Mouse (Mus musculus): Measurements from ENCODE around the gene Ccdc22. TPM values are rescaled to one million over a fixed set of nuclear protein-coding genes. Genes with fewer than 3 reads are reported as not detected.

Gene Ccdc22
- total RNA-seq, 1 experiment from 2014 or later, result 31.2 TPM

GRCm38 (mm10) chrX:7574087-7574884 lies 31.0 kb downstream of the Ccdc22 start, which contains the start of gene Ppp1r3f:
TSS of gene Ppp1r3f (minus strand) at chrX:7574283.
- peak; percentile 98 for ATAC-seq (replicated peaks; ENCODE audit: low read depth, poor library complexity, severe bottlenecking)

GRCm38 (mm10) chrX:7573176-7574086 lies 31.9 kb downstream of the Ccdc22 start, which contains the start of gene Foxp3:
TSS of gene Foxp3 (plus strand) at chrX:7573644.
- ATAC-seq (replicated peaks; ENCODE audit: low read depth, poor library complexity, severe bottlenecking), result no peak

- ATAC-seq (replicated peaks; ENCODE audit: low read depth, poor library complexity, severe bottlenecking), result no peak
Measured at GRCm38 (mm10) chrX:7572466-7572865, 32.9 kb downstream of the Ccdc22 start.

GRCm38 (mm10) chrX:7571565-7572136 lies 33.7 kb downstream of the Ccdc22 start:
- ATAC-seq (replicated peaks; ENCODE audit: low read depth, poor library complexity, severe bottlenecking), result no peak

DNA sequence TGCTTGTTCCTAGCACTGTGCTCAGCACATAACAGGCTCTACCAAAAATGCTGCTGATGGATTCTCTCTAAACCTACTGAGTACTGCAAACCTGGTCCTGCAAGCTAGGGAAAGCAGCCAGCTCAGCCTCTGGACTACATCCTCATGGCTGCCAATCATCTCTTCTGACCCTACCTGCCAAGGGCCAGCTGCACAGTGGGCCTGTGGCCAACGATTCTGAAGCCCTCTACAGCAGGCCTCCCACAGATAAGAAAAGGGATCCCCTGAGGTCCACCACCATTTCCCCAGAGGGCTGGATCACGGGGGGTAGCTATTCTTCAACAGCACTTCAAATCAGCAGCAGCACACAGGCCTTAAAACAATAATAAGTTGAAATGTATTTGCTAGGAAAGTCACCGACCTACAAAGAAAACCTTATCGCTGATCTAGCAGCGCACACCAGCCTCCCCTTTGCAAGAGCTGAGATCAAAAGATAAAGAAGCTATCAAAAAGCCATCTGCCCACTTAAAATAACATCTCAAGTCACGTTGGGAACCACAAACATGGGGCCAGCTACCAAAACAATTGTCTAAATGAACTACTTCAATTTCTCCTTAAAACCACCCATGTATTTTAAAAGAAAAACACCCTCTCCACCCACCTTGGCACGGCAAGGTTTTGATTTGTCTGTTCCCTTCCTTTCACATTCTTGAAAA lies 34.7 kb downstream of the Ccdc22 start:
- no peak for ATAC-seq (replicated peaks; ENCODE audit: low read depth, poor library complexity, severe bottlenecking)

DNA sequence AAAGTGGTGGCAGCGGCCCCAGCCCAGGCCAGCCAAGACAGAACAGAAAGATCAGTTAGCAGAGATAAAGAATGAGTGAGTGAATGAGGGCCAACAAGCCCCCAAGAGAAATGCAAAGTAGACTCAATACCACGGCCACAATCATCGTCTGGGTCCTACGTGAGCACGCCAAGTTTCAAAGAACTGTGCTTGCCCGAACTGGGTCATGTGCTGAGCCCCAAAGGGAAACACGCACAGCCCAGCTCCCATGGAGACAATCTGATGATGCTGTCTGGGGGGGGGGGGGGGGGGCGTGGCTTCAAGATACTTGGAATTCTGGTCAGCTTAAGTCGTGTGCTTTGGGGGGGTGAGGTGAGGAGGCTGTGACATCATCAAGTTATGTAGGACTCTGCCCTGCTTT lies 37.8 kb downstream of the Ccdc22 start:
- ATAC-seq (replicated peaks; ENCODE audit: low read depth, poor library complexity, severe bottlenecking), result no peak

DNA sequence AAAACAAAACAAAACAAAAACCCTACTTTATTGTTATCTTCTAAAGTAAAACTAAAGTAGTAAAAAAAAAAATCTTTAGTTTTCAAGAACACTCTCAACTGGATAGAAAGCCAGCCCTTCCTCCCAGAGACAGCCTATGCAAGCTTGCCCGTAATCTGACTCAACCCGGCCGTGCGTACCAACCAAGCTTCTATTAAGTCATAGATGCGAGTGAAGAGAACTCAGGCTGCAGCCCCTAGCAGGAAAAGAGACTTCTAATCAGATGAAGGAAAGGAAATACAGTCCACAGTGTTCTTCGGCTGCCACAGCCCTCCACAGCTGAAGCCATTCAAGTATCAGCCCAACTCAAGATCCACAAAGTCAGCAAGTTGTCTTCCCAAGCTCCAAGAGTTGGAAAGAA lies 39.0 kb downstream of the Ccdc22 start:
- ATAC-seq (replicated peaks; ENCODE audit: low read depth, poor library complexity, severe bottlenecking), result peak; percentile 76

DNA sequence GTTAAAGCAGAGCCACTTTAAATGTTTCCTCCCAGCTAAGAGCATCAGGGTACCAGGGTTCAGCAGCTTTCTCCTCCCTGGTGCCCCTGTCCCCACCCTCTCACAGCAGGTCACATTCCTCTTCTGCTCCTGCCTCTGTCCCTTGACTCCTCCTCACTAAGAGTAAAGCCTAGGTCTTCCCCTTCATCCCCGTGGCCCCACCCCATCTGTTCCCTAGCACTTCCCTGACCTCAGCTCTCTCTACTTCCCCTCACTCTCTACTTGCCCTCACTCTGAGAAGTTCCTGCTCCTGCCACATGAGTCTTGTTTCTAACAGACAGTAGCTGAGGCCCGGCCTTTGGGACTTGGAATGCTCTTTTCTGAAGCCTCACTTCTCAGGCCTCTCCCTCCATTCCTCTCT lies 42.2 kb downstream of the Ccdc22 start:
- ATAC-seq (replicated peaks; ENCODE audit: low read depth, poor library complexity, severe bottlenecking), result peak; percentile 76

GRCm38 (mm10) chrX:7553474-7553873 lies 51.8 kb downstream of the Ccdc22 start:
- no peak for ATAC-seq (replicated peaks; ENCODE audit: low read depth, poor library complexity, severe bottlenecking)

Other genes with a start within 250 kb of the Ccdc22 start
- gene Usp27x, start 229.7 kb downstream of the Ccdc22 start, total RNA-seq (2017), result 0.37 and 0.63 TPM in 2 replicates
- gene Foxp3, start 31.9 kb downstream of the Ccdc22 start, total RNA-seq (2017), result 0.05 TPM in 1 of 2 replicates, not detected in the other
- gene Ppp1r3f, start 31.2 kb downstream of the Ccdc22 start, total RNA-seq (2017), result 0.82 and 1.0 TPM in 2 replicates
- 0.05 TPM in 1 of 2 replicates, not detected in the other for gene Cacna1f, start 1.6 kb upstream of the Ccdc22 start, total RNA-seq (2017)
- 1.6 TPM in 1 of 2 replicates, not detected in the other for gene Syp, start 33.0 kb upstream of the Ccdc22 start, total RNA-seq (2017)
- gene Prickle3, start 51.7 kb upstream of the Ccdc22 start, total RNA-seq (2017), result 3.4 and 4.6 TPM in 2 replicates
- gene Plp2, start 65.9 kb upstream of the Ccdc22 start, total RNA-seq (2017), result 42.5 and 44.7 TPM in 2 replicates
- gene Magix, start 75.7 kb upstream of the Ccdc22 start, total RNA-seq (2017), result 0.68 TPM in 1 of 2 replicates, not detected in the other
- 19.6 and 22.4 TPM in 2 replicates for gene Gpkow, start 91.6 kb upstream of the Ccdc22 start, total RNA-seq (2017)
- 31.1 and 31.9 TPM in 2 replicates for gene Wdr45, start 108.8 kb upstream of the Ccdc22 start, total RNA-seq (2017)
- not detected in 2 replicates for gene Gm45208, start 116.7 kb upstream of the Ccdc22 start, total RNA-seq (2017)
- gene Praf2, start 122.9 kb upstream of the Ccdc22 start, total RNA-seq (2017), result 6.2 and 10.4 TPM in 2 replicates
- gene Ccdc120, start 145.4 kb upstream of the Ccdc22 start, total RNA-seq (2017), result 5.2 and 6.8 TPM in 2 replicates
- 7.1 and 10.1 TPM in 2 replicates for gene Tfe3, start 157.0 kb upstream of the Ccdc22 start, total RNA-seq (2017)
- 73.1 and 85.8 TPM in 2 replicates for gene Gripap1, start 184.2 kb upstream of the Ccdc22 start, total RNA-seq (2017)
- 0.91 TPM in 1 of 2 replicates, not detected in the other for gene Kcnd1, start 216.8 kb upstream of the Ccdc22 start, total RNA-seq (2017)
- gene Otud5, start 235.8 kb upstream of the Ccdc22 start, total RNA-seq (2017), result 57.0 and 57.9 TPM in 2 replicates